Mouse (Mus musculus) cerebellum, postnatal 10 days (tissue): ENCODE data around the gene Fstl1.

Experiments used
- DNase-seq, 2 experiments: peaks; one replicate each; pipeline ENCODE4 v3.0.0; 2021; ENCODE audit warnings: mixed read lengths in 2 of 2

The Fstl1 gene

DNA sequence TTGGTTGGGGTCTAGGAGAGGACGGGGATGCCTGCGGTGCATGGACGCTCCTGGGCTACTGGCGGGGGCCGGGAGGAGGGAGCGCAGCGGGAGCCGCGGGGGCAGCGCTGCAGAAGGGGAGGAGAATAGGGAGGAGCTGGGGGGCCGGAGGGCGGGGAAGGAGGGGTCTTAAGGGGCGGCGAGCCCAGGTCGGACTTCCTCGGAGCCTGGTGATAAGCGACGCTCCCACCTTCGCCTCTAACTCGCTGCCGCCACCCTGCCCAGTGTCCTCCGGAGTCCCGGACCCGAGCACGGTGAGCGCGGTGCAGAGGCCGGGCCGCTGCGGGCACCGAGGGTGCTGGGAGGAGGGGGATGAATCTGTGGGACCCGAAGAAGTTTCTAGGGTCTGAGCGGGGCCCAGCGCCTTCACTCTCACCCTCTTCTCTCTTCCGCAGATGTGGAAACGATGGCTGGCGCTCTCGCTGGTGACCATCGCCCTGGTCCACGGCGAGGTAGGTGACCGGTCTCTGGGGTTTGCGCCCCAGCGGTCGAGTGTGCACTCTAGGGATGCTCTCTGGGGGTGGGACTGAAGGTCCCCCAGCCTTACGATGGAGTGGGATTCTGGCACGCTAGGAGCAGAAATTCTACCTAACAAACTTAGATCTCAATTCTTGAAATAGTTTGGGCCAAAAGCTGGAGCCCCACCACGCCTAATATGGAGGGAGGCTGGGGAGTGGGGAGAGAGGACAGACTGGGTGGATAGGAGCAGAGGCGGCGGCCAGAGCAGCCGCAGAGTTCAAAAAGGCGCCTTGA is at the start of gene Fstl1:
Gene Fstl1, plus strand, starts transcription at position 14 of the 792 bp plus-strand sequence.
- DNase-seq, result peak; percentile 66 to 78

DNA sequence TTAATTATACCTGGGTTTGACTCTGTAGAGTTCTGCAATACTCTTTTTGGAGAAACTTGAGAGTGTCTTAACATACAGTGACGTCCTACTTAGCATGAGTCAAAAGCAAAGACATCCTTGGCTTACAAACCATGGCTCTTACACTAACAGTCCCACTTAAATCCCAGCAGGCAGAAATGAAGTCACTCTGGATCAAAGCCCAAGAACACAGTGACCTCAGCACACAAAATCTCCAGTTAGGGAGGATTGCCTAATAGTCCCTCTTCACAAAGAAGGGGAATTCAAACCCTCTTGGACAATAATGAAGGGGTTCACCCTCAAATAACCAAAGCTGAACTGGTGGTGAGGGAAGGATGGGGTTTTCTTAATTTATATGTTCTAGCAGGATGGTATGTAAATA is 48.0 kb upstream of the Fstl1 start:
- DNase-seq, result no peak

- no peak for DNase-seq
Measured at GRCm38 (mm10) chr16:37729381-37730150, 47.1 kb upstream of the Fstl1 start.

GRCm38 (mm10) chr16:37730293-37730835 is 46.3 kb upstream of the Fstl1 start:
- no peak for DNase-seq

GRCm38 (mm10) chr16:37731431-37731830 is 45.2 kb upstream of the Fstl1 start:
- DNase-seq, result no peak

- DNase-seq, result no peak
Measured at GRCm38 (mm10) chr16:37732023-37732761, 44.5 kb upstream of the Fstl1 start.

- DNase-seq, result no peak
Measured at GRCm38 (mm10) chr16:37740076-37740475, 36.6 kb upstream of the Fstl1 start.

DNA sequence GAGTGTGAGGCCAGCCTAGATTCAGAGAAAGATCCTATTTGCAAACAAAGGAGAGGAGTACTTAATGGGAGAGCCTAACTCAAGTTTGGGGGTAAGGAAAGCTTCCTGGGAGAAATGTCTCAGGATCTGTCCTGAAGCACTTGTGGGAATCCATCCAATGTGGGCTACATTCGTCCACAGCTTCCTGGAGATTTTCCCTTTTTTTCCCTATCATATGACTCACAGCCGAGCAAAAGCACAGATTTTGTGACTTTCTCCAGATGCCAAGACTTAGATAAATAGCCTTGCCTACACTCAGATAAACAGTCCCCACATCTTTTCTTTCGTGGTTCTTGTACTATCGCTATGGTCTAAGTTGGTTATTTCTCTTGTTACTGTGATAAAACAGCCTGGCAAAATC is 34.4 kb upstream of the Fstl1 start:
- no peak for DNase-seq

DNA sequence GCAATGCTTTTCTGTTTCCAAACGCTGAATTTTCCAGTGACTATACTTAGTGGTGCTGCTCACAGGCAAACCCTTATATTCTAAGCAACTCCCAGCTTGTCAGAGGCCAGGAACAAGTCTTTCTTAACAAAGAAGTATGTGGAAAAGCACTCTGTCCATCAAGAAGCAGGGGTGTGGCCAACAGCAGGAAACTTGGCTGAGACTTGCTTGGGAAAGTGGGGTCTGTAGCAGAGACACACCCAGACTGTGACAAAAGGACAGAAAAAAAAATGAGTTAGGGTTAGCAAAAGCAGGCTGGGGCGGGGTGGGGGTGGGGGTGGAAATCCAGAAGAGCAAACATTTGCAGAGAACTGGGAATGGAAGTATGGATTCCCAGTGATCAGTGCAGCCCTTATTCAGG is 23.8 kb upstream of the Fstl1 start:
- no peak for DNase-seq

GRCm38 (mm10) chr16:37753809-37754208 is 22.9 kb upstream of the Fstl1 start:
- DNase-seq, result no peak

DNA sequence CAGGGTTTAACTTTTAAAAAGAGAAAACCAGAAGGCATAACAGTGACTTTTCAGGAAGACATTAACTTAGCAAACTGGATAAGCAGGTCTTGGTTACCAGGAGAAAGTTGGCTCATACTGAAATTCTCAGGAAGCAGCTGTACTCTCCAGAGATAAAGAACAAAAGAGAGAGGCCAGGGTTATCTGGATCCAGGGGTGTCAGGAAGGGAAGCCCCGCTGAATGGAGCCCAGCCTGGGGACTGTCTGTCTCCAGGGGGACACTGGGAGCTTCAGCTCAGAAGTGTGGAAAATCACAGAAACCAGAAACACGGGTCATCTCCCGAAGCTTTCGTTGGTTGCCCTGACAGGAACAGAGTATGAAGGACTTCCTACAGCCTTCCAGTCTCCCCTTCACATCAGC is 22.2 kb upstream of the Fstl1 start:
- DNase-seq, result no peak

- DNase-seq, result no peak
Measured at GRCm38 (mm10) chr16:37757223-37757622, 19.4 kb upstream of the Fstl1 start.

DNA sequence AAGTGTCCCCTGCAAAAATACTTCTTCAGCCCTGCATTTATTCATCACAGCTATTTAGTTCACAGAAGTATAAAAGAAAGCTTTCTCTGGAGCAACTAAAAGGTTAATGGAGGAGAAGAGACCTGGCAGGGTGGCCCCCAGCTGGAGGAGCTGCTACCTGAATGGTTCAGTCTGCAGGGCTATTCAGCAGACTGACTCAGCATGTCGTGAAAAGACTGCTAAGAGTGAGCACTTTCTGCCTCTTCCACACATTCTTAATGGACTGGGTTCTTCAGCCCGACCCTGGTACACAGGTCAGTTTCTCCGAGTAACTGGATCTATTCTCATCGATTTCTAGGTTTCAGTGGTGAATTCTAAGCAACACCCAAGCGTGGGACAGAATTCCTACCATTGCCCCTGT is 12.9 kb upstream of the Fstl1 start:
- DNase-seq, result no peak

DNA sequence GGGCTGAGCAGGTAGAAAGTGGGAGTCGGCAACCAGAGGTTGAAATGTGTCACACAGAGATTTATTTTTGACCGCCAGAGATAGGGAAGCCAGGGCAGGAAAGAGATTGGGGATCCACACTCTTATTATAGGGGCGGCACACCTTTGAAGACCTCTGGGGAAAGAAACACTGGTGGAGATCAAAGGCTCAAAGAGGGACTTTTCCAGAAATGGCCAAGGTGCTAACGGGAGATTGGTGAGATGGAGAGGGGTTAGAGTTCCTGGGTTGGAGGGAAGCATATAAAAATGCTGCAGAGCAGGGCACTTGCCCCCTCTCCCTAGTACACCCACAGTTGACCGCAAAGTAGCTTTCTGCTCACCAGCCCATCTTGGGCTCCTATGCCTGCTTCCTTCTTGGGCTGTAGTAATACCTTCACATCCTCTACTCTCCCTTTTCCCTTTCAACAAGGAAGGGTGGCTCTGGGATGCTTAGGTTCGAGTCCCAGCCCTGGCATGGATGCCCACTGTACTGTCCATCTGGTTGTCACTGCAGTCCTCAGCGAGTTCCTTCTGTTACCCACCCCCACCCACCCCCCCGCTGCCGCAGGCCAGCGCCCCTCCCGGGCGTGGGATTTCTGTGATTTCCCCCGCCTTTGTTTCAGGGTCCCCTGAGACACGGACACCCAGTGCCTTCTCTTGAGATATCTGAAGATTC is 360 bp upstream of the Fstl1 start:
- no peak for DNase-seq

DNA sequence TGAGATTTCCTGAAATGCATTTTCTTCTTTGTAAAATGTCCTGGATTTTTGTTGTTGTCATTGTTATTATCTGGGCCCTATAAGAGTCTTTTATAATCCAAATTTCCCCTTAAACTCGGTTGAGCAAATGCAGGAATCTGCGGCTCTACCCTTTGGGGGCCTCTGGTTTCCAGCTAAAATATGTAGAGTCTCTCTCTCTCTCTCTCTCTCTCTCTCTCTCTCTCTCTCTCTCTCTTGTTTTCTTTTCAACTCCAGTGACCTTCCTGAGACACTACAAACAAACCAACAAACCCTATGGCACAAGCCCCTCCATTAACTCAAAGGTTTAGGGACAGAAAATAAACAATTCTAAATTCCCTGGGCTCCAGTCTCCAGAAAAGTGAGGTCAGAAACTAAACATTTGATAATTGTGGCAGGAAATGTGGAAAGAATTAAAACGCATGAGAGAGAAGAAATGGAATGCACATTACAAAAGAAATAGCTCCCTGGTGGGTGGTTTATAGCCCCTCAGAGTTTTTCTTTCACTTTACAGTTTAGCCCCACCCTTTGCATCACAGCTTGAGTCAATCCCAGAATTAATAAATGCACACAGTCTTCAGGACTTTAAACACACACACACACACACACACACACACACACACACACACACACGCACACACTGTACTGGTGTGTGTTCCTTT is 1.3 kb downstream of the Fstl1 start:
- no peak for DNase-seq

DNA sequence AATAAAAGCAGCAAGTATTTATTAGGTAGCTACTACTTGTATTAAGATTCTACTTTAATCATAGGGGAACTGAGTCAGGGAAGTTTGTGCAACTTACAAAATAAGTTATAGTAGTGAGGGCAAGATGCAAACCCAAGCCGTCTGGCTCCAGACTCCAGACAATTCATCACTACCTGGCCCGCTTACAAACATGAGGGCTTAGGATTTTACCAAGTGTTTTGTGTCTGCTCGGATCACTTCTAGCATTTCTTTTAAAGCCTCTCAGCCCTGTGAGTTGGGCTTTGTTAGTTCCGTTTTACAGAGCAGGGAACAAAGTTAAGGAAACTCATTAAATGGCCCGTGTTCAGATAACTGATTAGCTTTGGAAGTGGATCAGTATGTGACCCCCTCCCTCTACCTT is 1.9 kb downstream of the Fstl1 start:
- no peak for DNase-seq

DNA sequence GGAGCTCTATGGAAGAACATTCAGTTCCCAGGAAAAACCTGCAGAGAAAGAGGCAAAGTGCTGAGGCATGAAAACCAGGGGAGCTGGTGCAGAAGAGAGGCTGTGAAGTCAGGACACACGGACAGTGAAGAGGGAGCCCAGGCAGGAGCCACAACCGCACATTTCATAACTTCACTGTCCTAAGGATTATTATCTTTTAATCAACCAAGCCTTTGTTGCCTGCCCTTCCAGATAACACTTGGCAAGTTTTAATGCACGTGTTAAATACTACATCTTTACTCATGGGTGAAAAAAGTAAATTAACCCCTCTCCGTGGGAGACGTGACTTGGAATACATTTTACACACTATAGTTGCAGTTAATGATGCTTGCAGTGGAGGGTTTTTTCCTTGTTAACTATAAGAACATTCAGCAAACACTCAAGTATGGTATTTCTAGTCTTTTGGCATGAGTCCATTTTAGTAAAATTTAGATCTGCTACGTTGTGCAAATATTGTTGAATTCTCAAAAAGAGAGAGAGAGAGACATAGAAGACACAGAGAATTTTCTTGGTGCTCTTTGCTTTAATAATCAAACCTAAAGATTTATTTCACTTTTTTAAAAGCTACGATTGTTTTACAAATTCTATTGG is 3.1 kb downstream of the Fstl1 start:
- no peak for DNase-seq

DNA sequence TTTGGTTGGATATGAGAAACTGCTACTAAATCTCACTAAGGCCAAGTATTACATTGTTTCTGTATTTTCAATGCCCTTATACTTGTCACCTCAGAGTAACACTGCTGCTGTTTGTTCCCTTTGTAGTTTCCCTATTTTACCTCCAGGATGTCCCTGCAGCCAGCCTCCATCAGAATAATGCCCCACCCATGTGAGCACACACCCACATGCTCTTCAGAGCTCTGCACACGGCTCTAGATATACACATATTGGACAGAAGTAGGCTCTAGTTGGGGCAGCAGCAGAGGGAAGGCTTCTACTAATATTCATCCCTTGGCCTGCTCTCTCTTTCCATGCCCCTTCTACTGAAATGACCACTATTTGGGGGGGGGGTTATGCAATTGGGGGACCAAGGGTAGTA is 3.7 kb downstream of the Fstl1 start:
- DNase-seq, result no peak

DNA sequence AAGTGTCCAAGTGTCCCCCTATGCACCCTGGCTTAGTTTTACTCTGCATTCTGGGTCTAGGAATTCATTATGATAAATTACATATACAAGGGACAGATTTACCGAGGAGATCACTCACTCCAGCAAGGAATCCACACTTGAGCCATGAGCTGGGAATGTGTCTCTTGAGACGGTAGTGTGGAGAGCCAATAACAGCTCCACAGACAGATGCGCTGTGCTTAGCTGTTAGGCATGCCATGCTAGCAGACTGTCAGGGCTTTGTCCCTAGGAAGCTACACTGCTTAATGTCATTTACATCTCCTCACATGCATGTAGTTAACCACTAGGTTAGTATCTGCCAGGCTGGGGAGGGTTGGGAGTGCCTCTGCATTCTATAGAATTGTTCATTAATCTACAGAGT is 4.2 kb downstream of the Fstl1 start:
- no peak for DNase-seq

DNA sequence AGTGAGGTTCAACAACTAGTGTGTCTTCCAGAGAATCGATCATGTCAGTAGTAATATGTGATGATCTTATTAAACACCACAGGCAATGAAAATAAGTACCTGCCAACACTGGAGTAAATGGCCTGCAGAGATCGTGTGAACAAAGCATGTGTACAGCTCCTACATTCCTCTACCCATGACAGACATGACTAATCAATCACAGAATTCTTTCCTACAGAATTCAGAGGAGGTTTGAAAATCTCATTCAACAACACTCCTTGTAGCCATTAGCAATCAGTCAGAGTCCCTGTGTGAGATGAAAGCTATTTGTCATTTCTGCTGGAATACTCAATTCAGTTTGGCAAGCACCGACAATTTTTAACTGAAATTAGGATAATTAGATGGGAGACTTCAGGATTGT is 7.9 kb downstream of the Fstl1 start:
- DNase-seq, result no peak

GRCm38 (mm10) chr16:37787558-37788194 is 11.0 kb downstream of the Fstl1 start:
- DNase-seq, result no peak
